ENCODE assay signal across 23 mouse cellular contexts in genomic region chr2:58662661-58663060, GRCm38 (mm10).
"Had no signal": no experiment of that assay in that cellular context is flagged by ENCODE, and none has a peak within 500 bp of the region (broad histone marks: within the 10 kb centered on the region; RNA-seq: fewer than 3 reads in every experiment).

No protein-coding gene starts in this region.

- H3K36me3 ChIP-seq: heart, embryonic 10.5 days; heart, embryonic 12.5 days; hindbrain, embryonic 13.5 days; hindbrain, embryonic 15.5 days; intestine, embryonic 15.5 days; kidney, embryonic 15.5 days; limb, embryonic 13.5 days; limb, embryonic 15.5 days; liver, embryonic 12.5 days had no signal

- H3K4me2 ChIP-seq: heart, embryonic 12.5 days; hindbrain, embryonic 13.5 days; hindbrain, embryonic 15.5 days; intestine, embryonic 15.5 days; kidney, embryonic 15.5 days; limb, embryonic 13.5 days; limb, embryonic 15.5 days; liver, embryonic 12.5 days had no signal

- ATAC-seq: hindbrain, postnatal 0 days; intestine, embryonic 15.5 days; liver, embryonic 12.5 days had no signal

- H3K27me3 ChIP-seq: heart, embryonic 12.5 days; hindbrain, embryonic 13.5 days; hindbrain, embryonic 15.5 days; intestine, embryonic 15.5 days; kidney, embryonic 15.5 days; limb, embryonic 13.5 days; limb, embryonic 15.5 days; liver, embryonic 12.5 days had no signal

- H3K4me3 ChIP-seq: heart, embryonic 10.5 days; heart, embryonic 12.5 days; hindbrain, embryonic 13.5 days; hindbrain, embryonic 15.5 days; intestine, embryonic 15.5 days; kidney, embryonic 15.5 days; limb, embryonic 13.5 days; limb, embryonic 15.5 days; liver, embryonic 12.5 days had no signal

- H3K9ac ChIP-seq: heart, embryonic 12.5 days; hindbrain, embryonic 13.5 days; hindbrain, embryonic 15.5 days; intestine, embryonic 15.5 days; kidney, embryonic 15.5 days; limb, embryonic 13.5 days; limb, embryonic 15.5 days; liver, embryonic 12.5 days had no signal

- DNase-seq: gastrocnemius, postnatal 14 days; gastrocnemius, postnatal 36 days; heart, adult 18-20 months; heart, postnatal 10 days; kidney, adult 11 months; kidney, adult 2 months; kidney, adult 9 months; kidney, postnatal 14 days; kidney, postnatal 36 days; layer of hippocampus, adult 9-11 months; layer of hippocampus, postnatal 36 days; left cerebral cortex, postnatal 4 days had no signal

- H3K9me3 ChIP-seq: heart, embryonic 10.5 days; heart, embryonic 12.5 days; hindbrain, embryonic 13.5 days; hindbrain, embryonic 15.5 days; intestine, embryonic 15.5 days; kidney, embryonic 15.5 days; limb, embryonic 13.5 days; limb, embryonic 15.5 days; liver, embryonic 12.5 days had no signal

- H3K27ac ChIP-seq: heart, embryonic 10.5 days; hindbrain, embryonic 13.5 days; hindbrain, embryonic 15.5 days; hindbrain, postnatal 0 days; intestine, embryonic 15.5 days; kidney, embryonic 15.5 days; kidney, postnatal 0 days; limb, embryonic 13.5 days; limb, embryonic 15.5 days; liver, embryonic 12.5 days had no signal

- H3K4me1 ChIP-seq: heart, embryonic 10.5 days; hindbrain, embryonic 13.5 days; intestine, embryonic 15.5 days; kidney, embryonic 15.5 days; limb, embryonic 15.5 days; liver, embryonic 12.5 days had no signal
